Mouse (Mus musculus) thymus, postnatal 36 days (tissue): ENCODE measurements around the gene Gm10799.
"Not testable (repeated sequence)": the region's sequence is repeated elsewhere in the genome, so short reads cannot be mapped to it uniquely, and the experiment has no call there.

Experiments used
- DNase-seq, 2 experiments: peaks; one replicate each; pipeline ENCODE4 v3.0.0; 2022; ENCODE audit warnings: mixed read lengths in 2 of 2

Gene Gm10799

GRCm38 (mm10) chr2:104065526-104065925 is 2.8 kb downstream of the Gm10799 start, which contains the start of gene Gm10912:
Gene Gm10912, plus strand, starts transcription at chr2:104065826.
- not testable (repeated sequence) for DNase-seq

GRCm38 (mm10) chr2:104064152-104064551 is 4.2 kb downstream of the Gm10799 start:
- DNase-seq, result no peak

DNA sequence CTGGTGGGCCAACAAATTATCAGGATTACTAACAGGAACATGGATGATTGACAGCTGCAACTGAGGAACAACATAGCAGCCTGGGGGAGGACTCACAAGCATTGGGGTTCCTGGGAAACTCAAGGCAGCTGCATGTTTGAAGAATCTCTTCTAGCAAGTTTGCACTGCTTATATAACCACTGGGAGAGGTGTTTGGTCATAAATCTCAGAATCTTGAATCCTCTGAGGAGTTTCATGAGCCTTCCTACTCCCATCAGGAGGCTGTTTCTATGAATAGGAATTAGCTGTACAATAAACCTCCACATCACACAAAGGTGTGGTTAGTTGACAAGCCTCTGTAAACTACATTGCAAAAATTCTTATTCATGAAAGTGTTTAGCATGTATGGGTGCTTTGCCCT is 5.7 kb downstream of the Gm10799 start:
- no peak for DNase-seq

DNA sequence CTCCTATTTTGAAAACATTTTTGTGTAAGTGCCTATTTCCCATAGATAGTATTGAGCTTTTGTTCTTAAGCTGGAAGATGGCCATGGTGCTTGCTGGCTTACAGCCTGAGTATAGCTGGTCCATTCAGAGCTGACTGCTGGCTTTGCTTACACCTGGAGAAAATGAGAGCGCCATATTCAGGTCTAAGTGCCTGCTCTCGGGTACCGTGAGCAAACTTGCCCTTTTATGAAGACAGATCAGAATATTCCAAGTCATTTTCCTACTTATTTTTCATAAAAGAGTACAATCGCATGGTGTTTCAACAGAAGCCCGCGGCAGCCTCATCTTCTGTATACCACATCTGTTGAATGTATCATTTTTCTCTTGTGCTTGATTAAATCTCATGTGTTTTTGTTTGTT is 7.4 kb downstream of the Gm10799 start:
- no peak for DNase-seq

- DNase-seq, result no peak
Measured at GRCm38 (mm10) chr2:104059786-104060185, 8.6 kb downstream of the Gm10799 start.

GRCm38 (mm10) chr2:104058954-104059353 is 9.4 kb downstream of the Gm10799 start:
- DNase-seq, result no peak

DNA sequence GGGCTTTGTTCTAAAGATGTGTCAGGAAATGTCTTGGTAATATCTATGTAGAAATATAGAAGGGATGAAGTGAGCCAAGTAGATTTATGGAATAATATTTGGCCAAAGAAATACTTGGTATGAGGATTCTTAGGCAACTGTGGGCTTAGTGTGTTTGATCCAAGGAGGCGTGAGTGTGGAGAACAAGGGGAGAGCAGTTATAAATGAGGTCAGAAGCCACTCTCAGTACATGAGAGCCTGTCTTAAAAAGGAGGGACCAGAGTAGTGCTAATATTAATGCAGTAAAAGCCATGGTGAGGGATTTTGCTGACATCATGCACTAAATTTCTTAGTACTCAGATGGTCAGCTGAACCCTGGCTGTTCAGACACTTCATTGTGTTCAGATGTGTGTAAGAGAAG is 10.0 kb downstream of the Gm10799 start:
- DNase-seq, result no peak

DNA sequence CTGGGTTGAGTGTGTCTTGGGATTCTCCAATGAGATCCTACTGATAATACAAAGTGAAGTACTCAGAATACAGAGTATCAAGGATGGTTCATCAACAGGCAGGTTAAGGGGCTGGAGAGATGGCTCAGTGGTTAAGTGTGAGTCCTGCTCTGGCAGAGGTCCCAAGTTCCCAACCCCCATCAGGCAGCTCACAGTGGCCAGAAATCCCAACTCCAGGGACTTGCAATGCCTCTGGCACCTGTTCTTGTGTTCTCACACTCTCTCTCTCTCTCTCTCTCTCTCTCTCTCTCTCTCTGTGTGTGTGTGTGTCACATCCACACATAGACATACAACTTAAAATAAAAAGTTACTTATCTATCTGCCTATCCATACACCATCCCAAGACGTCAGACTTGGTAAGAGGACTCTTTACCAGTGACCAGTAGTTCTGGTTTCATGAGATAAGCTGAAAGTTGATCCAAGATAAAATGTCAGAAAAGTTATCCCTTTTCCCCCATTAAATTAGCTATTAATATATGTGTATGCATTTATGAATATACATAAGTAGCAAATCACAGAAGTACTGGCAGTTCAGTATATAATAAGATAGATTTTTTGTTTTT is 23.8 kb downstream of the Gm10799 start:
- no peak for DNase-seq

DNA sequence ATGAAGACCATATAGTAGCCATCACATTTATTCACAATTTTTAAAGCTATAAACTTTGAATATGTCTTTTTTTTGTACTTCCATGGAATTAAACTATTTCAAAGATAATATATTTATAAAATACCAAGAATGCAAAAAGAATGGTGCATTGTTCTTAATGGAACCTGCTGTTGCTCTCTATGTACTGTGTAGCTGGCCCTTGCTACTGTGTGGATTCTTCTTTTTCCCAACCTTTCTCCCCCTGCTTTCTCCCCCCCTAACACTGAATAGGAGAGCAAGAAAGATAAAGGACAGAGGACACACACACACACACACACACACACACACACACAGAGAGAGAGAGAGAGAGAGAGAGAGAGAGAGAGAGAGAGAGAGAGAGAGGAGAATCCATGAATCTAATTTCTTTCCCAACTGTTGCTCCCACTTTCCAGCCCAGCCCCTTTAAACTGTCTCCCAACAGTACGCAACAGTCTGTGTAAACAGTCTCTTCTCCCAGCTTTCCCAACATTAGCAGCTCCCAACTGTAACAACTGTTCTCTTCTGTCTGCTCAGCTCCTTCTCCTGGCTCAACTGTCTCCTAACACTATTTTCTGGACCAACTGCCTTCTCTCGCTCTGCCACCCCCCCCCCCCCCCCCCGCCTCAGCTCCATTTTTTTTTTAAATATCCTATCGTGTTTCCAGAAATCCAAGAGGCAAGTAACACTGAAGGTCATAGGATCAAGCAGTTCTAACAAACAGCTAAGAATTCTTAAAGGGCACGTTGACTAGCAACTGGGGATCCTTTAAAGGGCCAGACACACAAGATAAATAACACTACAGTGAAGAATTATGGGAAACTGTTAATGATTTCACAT is 24.5 kb downstream of the Gm10799 start:
- no peak for DNase-seq

DNA sequence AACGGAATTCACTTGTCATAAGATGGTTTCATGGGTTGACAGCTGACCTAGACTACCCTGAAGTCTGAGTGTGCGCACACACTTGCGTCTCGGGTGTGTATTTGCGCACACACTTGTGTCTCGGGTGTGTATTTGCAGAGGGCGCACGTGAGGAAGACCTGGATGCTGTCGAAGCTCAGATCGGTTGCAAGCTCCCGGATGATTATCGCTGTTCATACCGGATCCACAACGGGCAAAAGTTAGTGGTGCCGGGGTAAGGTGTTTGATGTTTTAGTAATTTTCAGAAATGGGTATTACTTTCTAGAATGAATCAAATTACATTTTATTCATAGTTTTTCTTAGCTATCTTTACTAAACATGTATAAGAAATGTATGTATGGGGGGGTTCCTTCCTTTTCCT is 25.6 kb downstream of the Gm10799 start:
- no peak for DNase-seq

- DNase-seq, result no peak
Measured at GRCm38 (mm10) chr2:104041632-104042031, 26.7 kb downstream of the Gm10799 start.

GRCm38 (mm10) chr2:104038236-104038635 is 30.1 kb downstream of the Gm10799 start:
- DNase-seq, result no peak

- no peak for DNase-seq
Measured at GRCm38 (mm10) chr2:104036316-104036715, 32.0 kb downstream of the Gm10799 start.

- no peak for DNase-seq
Measured at GRCm38 (mm10) chr2:104035595-104035994, 32.8 kb downstream of the Gm10799 start.

DNA sequence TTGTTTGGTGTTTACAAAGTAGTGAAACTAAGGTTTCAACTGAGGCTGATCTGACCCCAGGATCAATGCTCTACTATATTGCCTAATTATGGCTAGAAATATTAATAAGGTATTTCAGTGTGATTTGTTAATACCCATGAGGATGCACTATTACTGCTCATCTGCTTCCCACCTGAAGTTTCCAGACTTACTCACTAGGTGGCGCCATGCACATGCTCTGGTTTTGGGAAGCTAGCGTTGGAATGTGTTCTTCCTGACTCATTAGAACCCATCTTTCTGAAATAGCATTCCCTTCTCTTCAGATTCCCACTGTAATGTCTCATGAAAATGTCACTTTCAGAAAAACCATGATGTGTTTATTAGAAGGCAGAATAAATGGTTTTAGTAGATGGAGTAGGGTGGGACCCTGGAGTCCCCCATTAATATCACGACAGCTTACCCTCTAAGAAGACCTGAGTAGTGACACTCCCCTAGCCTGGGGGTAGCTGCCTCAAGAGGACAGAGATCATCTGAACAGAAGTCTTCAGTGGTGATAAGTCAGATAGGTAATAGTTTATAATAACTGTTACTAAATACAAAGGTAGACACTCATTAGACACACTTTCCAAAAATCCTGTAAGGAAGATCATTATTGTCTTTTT is 33.4 kb downstream of the Gm10799 start:
- DNase-seq, result peak; percentile 21 to 31

DNA sequence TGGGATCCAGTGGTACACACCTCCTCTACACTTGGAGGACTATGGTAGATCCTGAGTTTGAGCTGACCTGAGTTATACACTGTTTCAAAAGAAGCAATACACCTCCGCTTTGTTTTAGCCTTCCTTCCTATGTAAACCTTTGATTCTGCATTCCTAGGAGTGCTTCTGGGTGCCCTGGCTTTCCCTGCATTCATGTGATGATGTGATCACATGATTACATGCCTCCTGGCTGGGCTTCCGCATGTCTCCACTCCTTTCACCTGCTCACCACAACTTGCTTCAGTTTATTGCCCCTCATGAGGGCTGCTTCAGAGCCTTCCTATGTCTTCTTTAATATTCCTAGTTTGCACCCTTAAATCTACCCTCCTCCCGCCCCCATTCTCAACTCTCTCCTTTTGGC is 36.3 kb downstream of the Gm10799 start:
- no peak for DNase-seq

DNA sequence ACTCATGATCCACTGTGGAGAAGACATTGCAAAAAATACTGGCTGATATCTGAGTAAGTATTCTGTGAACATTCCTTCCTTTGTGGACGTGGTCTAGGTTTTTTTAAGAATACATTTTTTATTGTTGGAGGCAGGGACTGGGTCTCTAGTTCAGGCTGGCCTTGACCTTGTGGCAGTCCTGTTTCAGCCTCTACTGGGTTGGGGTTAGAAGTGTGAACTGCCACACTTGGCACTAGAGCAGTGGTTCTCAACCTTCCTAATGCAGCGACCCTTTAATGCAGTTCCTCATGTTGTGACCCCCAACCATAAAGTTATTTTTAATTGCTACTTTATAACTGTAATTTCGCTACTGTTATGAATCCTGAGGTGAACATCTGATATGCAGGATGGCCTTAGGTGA is 38.0 kb downstream of the Gm10799 start:
- DNase-seq, result no peak

- DNase-seq, result no peak
Measured at GRCm38 (mm10) chr2:104029074-104029473, 39.3 kb downstream of the Gm10799 start.

DNA sequence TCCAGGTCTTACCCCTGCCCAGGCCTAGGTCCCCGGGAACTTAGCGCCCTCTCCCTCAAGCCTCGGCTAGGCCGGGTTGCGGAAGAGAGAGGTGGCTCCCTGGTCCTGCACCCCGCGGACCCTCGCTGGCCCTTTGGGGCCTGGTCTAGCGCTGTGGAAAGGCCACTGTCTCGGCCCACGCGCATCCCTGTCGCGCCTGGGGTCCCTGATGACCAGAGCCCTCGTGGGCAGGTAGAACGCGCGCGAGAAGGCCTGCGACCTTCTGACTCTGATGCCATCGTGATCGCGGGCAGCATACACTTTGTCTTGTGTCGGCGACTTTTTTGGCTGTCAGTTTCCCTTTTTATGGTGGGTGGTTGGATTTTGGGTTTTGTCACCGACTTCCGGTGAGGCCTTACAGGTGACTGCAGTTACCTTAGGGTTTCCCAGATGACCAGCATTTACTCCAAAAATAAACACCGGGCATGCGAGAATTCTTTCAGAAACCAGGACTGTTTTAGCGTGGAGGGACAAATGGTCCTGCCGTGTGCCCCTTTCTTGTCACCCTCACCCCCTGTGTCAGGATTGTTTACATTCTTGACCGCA is 40.1 kb downstream of the Gm10799 start, which contains the start of gene 4931422A03Rik:
Gene 4931422A03Rik, minus strand, starts transcription at position 223 of the 585 bp plus-strand sequence.
- no peak for DNase-seq

GRCm38 (mm10) chr2:104027458-104028138 is 40.8 kb downstream of the Gm10799 start, which contains the start of gene Fbxo3:
Gene Fbxo3, plus strand, starts transcription at chr2:104027721.
- peak; percentile 90 to 92 for DNase-seq

DNA sequence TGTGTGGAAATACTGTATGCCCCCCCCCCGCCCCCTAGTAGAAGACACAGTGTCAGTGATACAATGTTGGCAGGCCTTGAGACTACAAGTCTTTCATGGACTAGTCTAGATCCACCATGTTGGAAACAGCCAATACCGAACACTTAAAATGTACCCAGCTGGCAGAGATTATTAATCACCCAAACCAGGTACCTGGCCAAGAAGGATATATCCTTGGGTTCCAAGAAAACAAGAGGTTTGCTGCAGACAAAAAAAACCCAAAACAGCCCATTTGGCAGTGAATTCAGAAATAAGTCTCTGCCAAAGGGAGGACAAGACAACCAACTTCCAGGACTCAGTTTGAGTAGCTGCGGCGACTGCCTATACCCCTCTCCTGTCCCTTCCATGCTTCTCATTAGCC is 43.7 kb downstream of the Gm10799 start:
- DNase-seq, result no peak

DNA sequence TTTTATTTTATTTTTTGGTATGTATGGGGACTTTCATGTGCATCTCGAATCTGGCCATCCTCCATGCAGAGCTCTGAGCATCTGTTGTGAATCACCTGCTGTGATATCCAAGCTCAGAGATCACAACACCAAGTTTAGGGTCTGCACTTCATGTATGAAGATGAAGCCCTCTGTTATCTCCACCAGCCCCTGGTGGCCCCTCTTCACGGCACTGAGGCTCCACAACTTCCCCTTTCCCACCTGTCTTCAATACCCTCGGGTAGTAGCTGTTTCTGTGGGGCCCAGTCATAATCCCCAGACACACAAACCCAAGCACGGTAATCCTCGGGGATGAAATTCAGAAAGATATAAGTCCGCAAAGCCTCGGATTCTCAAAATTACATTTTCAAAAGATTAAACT is 45.3 kb downstream of the Gm10799 start:
- no peak for DNase-seq
